Mouse (Mus musculus) midbrain, postnatal 0 days (tissue): Measurements from ENCODE around the gene Toporsl. TPM values are rescaled to one million over a fixed set of nuclear protein-coding genes. Genes with fewer than 3 reads are reported as not detected.

Experiments used
- ATAC-seq: fragments of 200-750 bp; cut with Nextera tagmentation; 2 replicates; pipeline ENCODE4 v1.8.0; 2017; ENCODE audit warnings: moderate number of reproducible peaks, mild to moderate bottlenecking, moderate TSS enrichment, moderate library complexity; ENCODE audit not compliant: low FRiP score
- DNase-seq: peaks from one replicate; pipeline ENCODE4 v3.0.0-alpha.2; 2015; ENCODE audit warnings: low spot score
- H3K27ac ChIP-seq: fragments of 300-500 bp; sonication (generic); 2 replicates; pipeline ENCODE4 v1.5.1; 2014; ENCODE audit warnings: low read depth, mild to moderate bottlenecking, low read length, mixed read lengths
- H3K27me3 ChIP-seq: fragments of 300-500 bp; sonication (generic); 2 replicates; pipeline ENCODE4 v1.6.1; 2014; ENCODE audit warnings: low read length, control low read depth, mixed read lengths; ENCODE audit not compliant: insufficient read depth
- H3K36me3 ChIP-seq: fragments of 300-500 bp; sonication (generic); 2 replicates; pipeline ENCODE4 v1.6.1; 2014; ENCODE audit warnings: low read length, control low read depth, mixed read lengths; ENCODE audit not compliant: insufficient read depth
- H3K4me1 ChIP-seq: fragments of 300-500 bp; sonication (generic); 2 replicates; pipeline ENCODE4 v1.6.1; 2014; ENCODE audit warnings: mild to moderate bottlenecking, control low read depth, antibody characterized with exemption, low read length, mixed read lengths; ENCODE audit not compliant: insufficient read depth
- H3K4me2 ChIP-seq: fragments of 300-500 bp; sonication (generic); 2 replicates; pipeline ENCODE4 v1.6.1; 2014; ENCODE audit warnings: low read depth, mild to moderate bottlenecking, low read length, mixed read lengths; ENCODE audit not compliant: poor library complexity, severe bottlenecking
- H3K4me3 ChIP-seq: fragments of 300-500 bp; sonication (generic); 2 replicates; pipeline ENCODE4 v1.5.1; 2014; ENCODE audit warnings: low read depth, mild to moderate bottlenecking, low read length, moderate library complexity
- H3K9ac ChIP-seq: fragments of 300-500 bp; sonication (generic); replicated peaks from 2 replicates; pipeline ENCODE4 v1.6.1; 2014; ENCODE audit warnings: mild to moderate bottlenecking, low read length, moderate library complexity, mixed read lengths; ENCODE audit not compliant: poor library complexity, severe bottlenecking
- H3K9me3 ChIP-seq: fragments of 300-500 bp; sonication (generic); 2 replicates; pipeline ENCODE4 v1.6.1; 2016; ENCODE audit warnings: low read length, control low read depth
- CTCF ChIP-seq: IDR thresholded peaks from 2 replicates; pipeline ENCODE4 v1.5.1; 2016; ENCODE audit warnings: antibody characterized with exemption, mild to moderate bottlenecking
- WGBS: fragments of 180-500 bp; shearing (Covaris S2); extraction: QIAGEN DNeasy Blood & Tissue Kit; methylation state at CpG from one replicate; pipeline ENCODE4 v1.1.7; 2014; 5-methylcytosine and 5-hydroxymethylcytosine counted together
- polyA plus RNA-seq: library from polyadenylated mRNA; unstranded; fragments of >200 nt; fragmentation: Nextera tagmentation; extraction: Ambion mirVana; gene quantifications from 2 replicates; pipeline ENCODE4 v1.2.1, GENCODE M21; 2015
- total RNA-seq: library from RNA; depleted of rRNA; stranded (reverse); fragments of >200 nt; gene quantifications from 2 replicates; pipeline ENCODE4 v1.2.3, GENCODE M21; 2014

Gene Toporsl
- total and polyA plus RNA-seq, 2 experiments from 2014 or later: not detected

DNA sequence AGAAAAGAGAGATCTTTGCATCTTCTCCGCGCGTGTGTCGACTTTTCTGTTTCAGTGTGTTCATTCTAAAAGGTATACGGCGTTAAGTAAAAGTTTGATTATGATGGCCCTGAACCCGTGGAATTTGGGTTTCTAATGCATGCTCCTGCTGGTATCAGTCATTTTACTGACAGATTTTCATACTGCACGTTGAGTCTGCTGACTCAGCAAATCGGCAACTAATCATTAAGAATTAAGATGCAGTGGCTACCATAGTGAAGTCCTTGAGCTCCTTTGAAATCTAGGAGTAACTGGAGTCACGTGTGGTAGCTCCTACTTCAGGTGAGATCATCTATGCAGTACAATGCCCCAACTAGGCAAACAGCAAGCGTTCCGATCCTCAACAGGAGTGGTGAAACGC, 1.4 kb upstream of the Toporsl start:
- DNase-seq: no peak
- ATAC-seq: no peak
- Histone ChIP-seq H3K27me3 (no peaks in the 10 kb centered on the region), H3K27ac (no peak overlapping the region), H3K4me1 (no peaks in the 10 kb centered on the region), H3K9ac (no peak overlapping the region), H3K9me3 (no peaks in the 10 kb centered on the region), H3K4me2 (no peak overlapping the region), H3K4me3 (no peak overlapping the region), H3K36me3 (no peaks in the 10 kb centered on the region)
- WGBS: 93% methylated on average over 13 of the region's 13 CpGs
- TF ChIP-seq CTCF: no peak

DNA sequence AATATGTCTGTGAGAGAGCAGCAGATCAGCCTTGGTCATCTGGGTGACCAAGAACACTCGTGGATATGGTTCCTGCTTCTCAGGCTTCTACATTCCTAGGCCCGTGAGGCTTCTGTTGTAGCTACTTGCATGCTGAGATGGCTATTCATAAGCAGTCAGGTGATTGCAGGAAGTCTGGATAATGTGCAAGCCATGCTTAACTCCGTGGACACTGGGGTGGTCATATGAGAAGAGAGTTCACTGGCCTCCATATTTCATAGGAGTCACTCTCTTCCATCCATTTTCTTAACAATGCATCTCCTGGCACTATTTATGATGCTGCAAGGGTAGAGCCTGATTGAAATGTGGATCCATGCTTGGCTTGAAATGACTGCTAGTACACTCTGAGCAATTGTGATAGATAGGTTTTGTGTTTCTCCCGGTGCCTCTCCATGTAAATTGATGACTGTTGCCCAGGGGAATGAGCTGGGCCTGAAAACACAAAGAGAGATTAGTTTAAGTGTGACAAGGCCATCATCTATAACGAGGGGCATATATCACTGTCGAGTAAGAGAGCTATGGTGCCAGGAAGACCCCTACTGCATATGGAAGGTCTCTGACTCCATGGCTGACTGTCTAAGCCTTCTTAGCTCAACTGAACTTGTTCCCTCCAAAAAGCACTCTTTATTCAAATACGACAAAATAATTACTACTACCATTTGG, 2.3 kb downstream of the Toporsl start:
- Histone ChIP-seq H3K4me1 (no peaks in the 10 kb centered on the region), H3K4me3 (no peak overlapping the region), H3K4me2 (no peak overlapping the region), H3K9me3 (no peaks in the 10 kb centered on the region), H3K27ac (no peak overlapping the region), H3K27me3 (no peaks in the 10 kb centered on the region), H3K36me3 (no peaks in the 10 kb centered on the region), H3K9ac (no peak overlapping the region)
- WGBS: 60% methylated on average over 7 of the region's 7 CpGs
- TF ChIP-seq CTCF: no peak
- no peak for ATAC-seq
- DNase-seq: peak; percentile 8

DNA sequence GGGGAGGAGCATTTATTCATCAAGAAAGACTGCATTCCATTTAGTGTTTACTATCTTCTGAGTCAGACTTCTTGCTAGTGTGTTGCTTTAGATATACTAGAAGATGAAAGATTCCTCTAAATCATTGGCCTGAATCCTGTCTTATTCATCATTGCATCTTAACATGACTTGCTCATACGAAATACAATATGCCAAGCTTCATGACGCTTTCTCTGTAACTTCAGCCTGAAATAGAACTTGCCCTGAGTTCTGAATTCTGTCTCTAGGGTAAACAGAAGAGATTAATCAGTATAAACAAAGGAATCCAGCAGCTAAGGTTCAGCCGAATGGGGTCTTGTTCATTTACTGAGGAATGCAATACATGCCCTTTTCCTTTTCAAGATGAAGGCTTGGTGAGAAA, 10.8 kb downstream of the Toporsl start:
- DNase-seq (no peak), ATAC-seq (no peak)
- H3K9me3 ChIP-seq: no peaks in the 10 kb centered on the region
- no peak overlapping the region for H3K9ac ChIP-seq
- no peaks in the 10 kb centered on the region for H3K36me3 ChIP-seq
- H3K4me3 ChIP-seq: no peak overlapping the region
- H3K4me2 ChIP-seq: no peak overlapping the region
- H3K27me3 ChIP-seq: no peaks in the 10 kb centered on the region
- 76% methylated on average over 3 of the region's 3 CpGs for WGBS
- H3K27ac ChIP-seq: no peak overlapping the region
- no peak for TF ChIP-seq CTCF
- no peaks in the 10 kb centered on the region for H3K4me1 ChIP-seq

DNA sequence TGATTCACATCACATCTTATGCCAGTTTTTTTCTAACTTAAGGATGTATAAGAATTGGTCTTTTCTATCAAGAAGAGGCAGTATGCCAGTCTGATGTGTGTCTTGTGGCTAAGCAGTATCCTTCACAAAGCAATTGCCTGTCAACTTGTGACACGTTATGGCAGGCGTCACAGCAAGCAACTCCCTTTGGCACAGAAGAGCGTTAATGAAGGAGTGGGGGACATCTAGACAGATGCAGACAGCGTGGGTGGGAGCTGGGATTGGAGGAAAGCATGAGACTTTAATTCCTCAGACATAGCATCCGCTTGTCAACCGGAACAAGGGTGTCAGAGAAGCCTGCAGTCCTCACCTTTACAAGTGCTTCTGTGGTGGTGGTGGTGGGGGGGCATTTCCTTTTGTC, 38.9 kb downstream of the Toporsl start:
- no peaks in the 10 kb centered on the region for H3K36me3 ChIP-seq
- no peaks in the 10 kb centered on the region for H3K27me3 ChIP-seq
- WGBS: 60% methylated on average over 6 of the region's 6 CpGs
- H3K4me1 ChIP-seq: no peaks in the 10 kb centered on the region
- peak; percentile 30 for DNase-seq
- H3K4me3 ChIP-seq: no peak overlapping the region
- no peak overlapping the region for H3K9ac ChIP-seq
- TF ChIP-seq CTCF: no peak
- no peak overlapping the region for H3K4me2 ChIP-seq
- no peak overlapping the region for H3K27ac ChIP-seq
- 0 out of 2 replicates have a peak, but pooled peaks have one; percentile 31 for ATAC-seq
- H3K9me3 ChIP-seq: no peaks in the 10 kb centered on the region

DNA sequence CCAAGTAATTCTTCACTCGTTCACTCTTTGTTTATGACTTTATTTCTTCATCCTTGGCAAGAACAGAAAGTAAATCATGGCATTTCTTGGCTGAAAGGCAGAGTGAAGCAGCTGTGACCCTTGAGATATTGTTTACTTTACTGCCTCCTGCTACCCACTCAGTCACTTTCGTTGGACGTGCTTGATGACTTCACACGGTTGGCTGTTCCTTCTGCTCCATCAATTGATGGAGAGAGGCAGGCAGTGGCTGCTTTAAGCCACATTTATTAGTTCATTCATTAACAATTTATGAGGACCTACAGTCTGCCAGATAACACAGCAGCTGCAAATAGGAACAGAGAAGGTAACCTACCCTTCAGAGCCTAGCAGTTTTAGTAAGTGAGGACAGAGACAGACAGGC, 51.7 kb downstream of the Toporsl start:
- DNase-seq (peak; percentile 21), ATAC-seq (no peak)
- Histone ChIP-seq H3K27ac (no peak overlapping the region), H3K36me3 (no peaks in the 10 kb centered on the region), H3K4me1 (no peaks in the 10 kb centered on the region), H3K9me3 (no peaks in the 10 kb centered on the region), H3K4me2 (no peak overlapping the region), H3K27me3 (no peaks in the 10 kb centered on the region), H3K4me3 (no peak overlapping the region), H3K9ac (no peak overlapping the region)
- no peak for TF ChIP-seq CTCF
- WGBS: 69% methylated on average over 4 of the region's 4 CpGs

DNA sequence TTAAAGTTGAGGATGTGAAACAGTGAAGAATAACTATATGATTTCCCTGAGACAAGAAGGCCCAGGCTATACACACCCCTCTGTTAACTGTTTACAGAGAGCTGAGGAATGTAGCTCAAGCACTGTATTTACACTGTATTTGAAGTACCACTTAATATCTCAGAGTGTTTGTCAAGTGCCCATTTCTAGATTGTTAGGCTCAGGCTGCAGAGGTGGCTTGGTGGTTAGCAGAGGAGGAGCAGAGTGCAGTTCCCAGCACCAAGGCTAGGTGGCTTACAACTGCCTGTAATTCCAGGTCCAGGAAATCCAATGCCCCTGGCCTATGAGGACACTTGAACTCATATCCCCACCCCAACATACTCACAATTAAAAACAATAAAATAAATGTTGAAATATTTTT, 63.6 kb downstream of the Toporsl start:
- Histone ChIP-seq H3K4me2 (no peak overlapping the region), H3K4me1 (no peaks in the 10 kb centered on the region), H3K27ac (no peak overlapping the region), H3K27me3 (no peaks in the 10 kb centered on the region), H3K4me3 (no peak overlapping the region), H3K9me3 (no peaks in the 10 kb centered on the region), H3K36me3 (no peaks in the 10 kb centered on the region), H3K9ac (no peak overlapping the region)
- 0 out of 2 replicates have a peak, but pooled peaks have one; percentile 15 for TF ChIP-seq CTCF
- ATAC-seq: no peak
- no peak for DNase-seq
